Mouse (Mus musculus) Patski (cell line): ENCODE data around the gene Gm38392. TPM values are rescaled to one million over a fixed set of nuclear protein-coding genes. Genes with fewer than 3 reads are reported as not detected.

Source experiments
- ATAC-seq: fragments of 100-300 bp; one replicate; pipeline ENCODE4 v1.8.0; 2021
- CTCF ChIA-PET: fragments of 350-600 bp; sonication (Branson Sonifier 250); formaldehyde crosslinking; loops from one replicate; lab custom pipeline; 2022; ENCODE audit warnings: inconsistent platforms; lab: Charles Lee
- POLR2A ChIA-PET: fragments of 350-600 bp; sonication (Branson Sonifier 250); formaldehyde crosslinking; loops from one replicate; lab custom pipeline; 2022; ENCODE audit warnings: antibody characterized with exemption, inconsistent platforms; lab: Charles Lee
- DNase-seq: peaks from one replicate; pipeline ENCODE4 v3.0.0-alpha.2; 2011; ENCODE audit warnings: low read depth, low spot score
- H3K27me3 ChIP-seq: fragments of 371-371 bp; one replicate; pipeline ENCODE4 v1.5.1; 2021
- CTCF ChIP-seq: fragments of 100-300 bp; IDR thresholded peaks from one replicate; pipeline ENCODE4 v1.5.1; 2021
- in situ Hi-C: fragments of 300-500 bp; cut with MboI; formaldehyde crosslinking; loops from 3 replicates; pipeline ENCODE4 v1.11.1; 2018; ENCODE audit warnings: low pct_unique_long_range_greater_than_20kb, mixed read lengths
- polyA plus RNA-seq: library from polyadenylated mRNA; unstranded; gene quantifications from one replicate; pipeline ENCODE4 v1.2.3, GENCODE M21; 2021

Gm38392 gene
- polyA plus RNA-seq, 1 experiment from 2014 or later, result 0.19 TPM

DNA sequence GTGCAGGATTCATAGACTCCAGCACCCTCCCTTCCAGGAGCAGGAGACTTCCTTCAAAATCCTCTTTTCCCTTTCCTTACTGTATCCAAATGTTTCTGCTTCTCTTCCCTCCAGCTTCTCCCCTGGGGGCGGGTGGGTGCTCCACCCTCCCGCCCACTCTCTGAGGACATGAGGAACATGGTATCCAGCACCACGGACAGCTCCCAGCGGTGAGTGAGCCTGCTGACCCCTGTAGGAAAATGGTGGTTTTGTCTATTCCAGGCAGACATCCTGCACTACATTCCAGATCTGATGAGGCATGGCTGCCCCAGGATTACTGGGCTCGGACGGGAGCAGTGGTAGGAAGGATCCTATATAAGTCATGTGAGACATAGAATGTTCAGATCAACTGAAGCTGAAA, 66.2 kb downstream of the Gm38392 start:
- in situ Hi-C loops, result no loop called here
- peak; percentile 91 for DNase-seq
- CTCF ChIA-PET, result interaction anchor here (0.9 to 2.1 kb wide), 7 partner anchors 11 to 29 kb away, joined by 3 to 6 read pairs (median 5); no protein-coding TSS in a partner anchor
- ATAC-seq, result peak; percentile 81
- peaks cover 71% of the 10 kb centered on the region for H3K27me3 ChIP-seq
- no peak for TF ChIP-seq CTCF
- POLR2A ChIA-PET, result no interaction called here

DNA sequence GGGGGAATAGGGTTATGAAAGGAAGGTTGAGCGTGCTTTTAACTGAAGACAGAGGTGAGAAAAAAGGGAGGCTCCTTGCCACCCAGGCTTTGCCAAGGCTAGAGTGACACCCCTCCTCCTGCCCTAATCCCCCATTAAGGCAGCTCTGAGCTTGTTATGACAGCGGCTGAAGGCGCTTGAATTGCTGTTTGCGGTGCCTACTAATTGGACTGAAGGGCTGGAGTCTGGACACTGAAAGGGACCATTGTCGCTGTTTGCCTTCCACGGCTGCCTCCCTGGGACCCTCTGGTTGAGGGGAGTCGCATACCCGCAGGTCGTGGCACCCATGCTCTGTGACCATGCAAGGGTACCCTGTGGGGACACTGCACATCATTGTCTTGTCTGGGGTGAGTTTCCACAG, 67.1 kb downstream of the Gm38392 start:
- DNase-seq (no peak), ATAC-seq (no peak)
- in situ Hi-C loops, result no loop called here
- TF ChIP-seq CTCF, result no peak
- POLR2A ChIA-PET, result no interaction called here
- CTCF ChIA-PET, result interaction anchor here (1.2 to 1.3 kb wide), 2 partner anchors 18 to 19 kb away, joined by 3 to 4 read pairs; no protein-coding TSS in a partner anchor
- peaks cover 71% of the 10 kb centered on the region for H3K27me3 ChIP-seq

DNA sequence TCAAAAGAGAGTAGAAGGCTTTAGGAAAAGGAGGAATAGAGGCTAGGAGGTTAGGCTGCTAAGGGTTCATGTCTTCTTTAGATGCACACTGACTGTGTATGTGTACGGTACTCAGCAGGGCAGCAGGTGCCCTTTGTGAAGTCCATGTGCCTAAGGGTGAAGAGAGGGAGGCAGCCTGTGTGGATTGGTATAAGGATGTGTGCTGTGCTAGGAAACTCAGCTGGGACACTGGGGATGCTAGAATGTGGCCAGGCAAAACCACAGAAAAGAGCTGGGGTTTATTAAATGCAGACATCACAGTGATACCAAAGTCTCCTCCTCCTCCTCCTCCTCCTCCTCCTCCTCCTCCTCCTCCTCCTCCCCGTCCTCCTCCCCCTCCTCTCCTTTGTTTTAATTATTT, 69.3 kb downstream of the Gm38392 start:
- ChIA-PET POLR2A (no interaction called here), CTCF (interaction anchor here (1.5 kb wide), 1 partner anchor 26 kb away, joined by 6 read pairs; no protein-coding TSS in a partner anchor)
- ATAC-seq (no peak), DNase-seq (no peak)
- H3K27me3 ChIP-seq, result peaks cover 78% of the 10 kb centered on the region
- in situ Hi-C loops, result no loop called here
- no peak for TF ChIP-seq CTCF

DNA sequence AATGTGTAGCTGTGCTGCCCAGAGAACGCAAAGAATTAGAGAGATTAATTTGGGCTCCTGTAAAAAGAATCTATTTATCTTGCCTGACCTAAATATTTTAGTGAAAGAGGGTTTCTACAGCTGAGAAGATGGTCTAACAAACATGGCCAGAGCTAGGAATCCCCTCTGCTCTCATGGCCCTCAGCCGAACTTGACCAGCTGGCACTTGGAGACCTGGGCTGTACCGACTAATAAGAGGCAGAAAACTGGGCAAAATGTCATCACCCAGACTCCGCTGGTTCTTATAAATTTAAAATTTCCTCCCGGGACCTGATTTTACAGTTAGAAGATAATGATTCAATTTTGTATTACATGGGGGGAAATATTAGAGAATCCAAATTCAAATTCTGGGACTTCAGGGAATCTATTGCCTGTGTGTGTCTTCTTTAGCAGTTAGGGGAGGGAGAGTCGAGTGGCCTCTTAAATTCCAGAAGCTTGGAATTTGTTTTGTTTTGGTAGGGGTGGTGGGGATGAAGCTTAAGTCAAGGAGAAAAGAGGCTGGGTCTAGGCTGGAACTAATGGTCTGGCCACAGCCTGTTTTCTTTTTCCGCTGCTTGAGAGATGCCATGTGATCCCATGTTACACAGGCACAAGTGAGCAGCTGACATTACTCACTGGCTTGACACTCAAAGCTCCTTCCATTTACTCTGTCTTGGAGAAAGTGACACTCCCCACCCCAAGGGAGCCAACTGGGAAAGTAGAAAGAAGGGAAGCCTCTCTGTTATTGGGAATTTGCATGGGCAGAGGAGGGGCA, 70.3 kb downstream of the Gm38392 start:
- DNase-seq (no peak), ATAC-seq (no peak)
- ChIA-PET CTCF (interaction anchor here (1.5 to 2.0 kb wide), 2 partner anchors 21 to 26 kb away, joined by 5 to 6 read pairs; no protein-coding TSS in a partner anchor), POLR2A (no interaction called here)
- H3K27me3 ChIP-seq, result peaks cover 84% of the 10 kb centered on the region
- TF ChIP-seq CTCF, result no peak
- in situ Hi-C loops, result no loop called here

GRCm38 (mm10) chr3:88216116-88216515, 70.9 kb downstream of the Gm38392 start:
- DNase-seq (no peak), ATAC-seq (no peak)
- POLR2A ChIA-PET, result no interaction called here
- no peak for TF ChIP-seq CTCF
- in situ Hi-C loops, result no loop called here
- H3K27me3 ChIP-seq, result peaks cover 90% of the 10 kb centered on the region
- CTCF ChIA-PET, result interaction anchor here (2.0 kb wide), 1 partner anchor 21 kb away, joined by 5 read pairs; no protein-coding TSS in a partner anchor

DNA sequence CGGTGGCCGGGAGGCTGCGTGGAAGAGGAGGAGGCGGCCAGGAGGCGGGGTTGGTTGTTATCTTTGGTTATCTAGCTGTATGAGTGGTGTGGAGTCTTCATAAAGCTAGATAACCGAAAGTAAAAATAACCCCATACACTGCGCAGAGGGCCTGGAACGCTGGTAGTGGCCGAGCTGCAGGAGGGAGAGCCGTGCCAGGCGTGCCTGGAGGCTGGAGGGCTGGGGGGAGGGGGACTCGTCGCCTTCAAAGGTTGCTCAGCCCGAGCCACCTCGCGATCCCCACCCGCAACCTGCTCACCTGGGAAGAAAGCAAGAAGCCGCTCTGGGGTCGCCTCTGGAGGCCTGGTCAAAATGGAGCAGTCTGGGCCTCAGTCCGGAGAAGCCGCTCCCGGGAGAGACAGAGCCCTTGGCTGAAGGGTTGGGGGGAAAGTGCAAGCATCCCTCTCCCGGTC, 71.4 kb downstream of the Gm38392 start:
- no peak for DNase-seq
- in situ Hi-C loops, result no loop called here
- POLR2A ChIA-PET, result no interaction called here
- no peak for TF ChIP-seq CTCF
- H3K27me3 ChIP-seq, result peaks cover 93% of the 10 kb centered on the region
- ATAC-seq, result no peak
- CTCF ChIA-PET, result interaction anchor here (2.0 kb wide), 1 partner anchor 22 kb away, joined by 5 read pairs; no protein-coding TSS in a partner anchor

GRCm38 (mm10) chr3:88214971-88215552, 71.9 kb downstream of the Gm38392 start:
- H3K27me3 ChIP-seq, result peaks cover 93% of the 10 kb centered on the region
- TF ChIP-seq CTCF, result no peak
- POLR2A ChIA-PET, result no interaction called here
- DNase-seq (no peak), ATAC-seq (no peak)
- CTCF ChIA-PET, result interaction anchor here (2.0 kb wide), 1 partner anchor 22 kb away, joined by 5 read pairs; no protein-coding TSS in a partner anchor
- in situ Hi-C loops, result no loop called here

DNA sequence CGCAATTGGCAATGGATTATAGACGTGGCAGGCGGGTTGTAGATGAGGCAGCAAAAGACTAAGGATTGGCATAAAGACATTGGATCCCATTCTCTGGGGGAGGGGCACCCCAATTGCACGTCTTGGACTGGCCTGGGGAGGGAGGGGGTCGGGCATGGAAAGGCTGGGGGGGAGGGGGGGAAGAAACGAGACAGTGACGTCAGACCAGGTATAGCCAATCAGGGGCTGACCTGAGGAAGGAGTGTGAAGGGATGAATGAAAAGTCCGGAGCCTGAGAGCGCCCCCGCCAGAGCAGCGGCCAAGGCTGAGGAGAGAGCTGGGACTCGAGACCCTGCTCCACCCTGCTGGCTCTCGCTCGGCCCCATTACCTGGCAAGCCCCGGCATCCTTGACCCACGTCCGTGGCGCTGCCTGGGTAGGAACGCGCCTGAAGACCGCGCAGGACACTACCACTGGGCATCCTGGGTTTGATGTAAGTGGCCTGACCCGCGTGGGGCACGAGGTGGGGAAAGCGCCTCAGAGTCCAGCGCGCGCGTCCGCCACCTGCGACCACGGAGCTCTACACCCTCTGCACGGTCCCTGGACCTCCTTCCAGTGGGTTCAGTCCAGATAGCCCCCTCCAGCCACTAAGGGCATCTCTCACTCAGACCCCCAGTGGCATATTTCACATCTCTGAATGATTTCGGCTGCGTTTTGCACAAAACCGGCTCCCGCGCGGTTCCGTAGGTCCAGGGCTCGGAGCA, 72.6 kb downstream of the Gm38392 start:
- CTCF ChIA-PET, result no interaction called here
- POLR2A ChIA-PET, result no interaction called here
- ATAC-seq, result no peak
- in situ Hi-C loops, result no loop called here
- peaks cover 91% of the 10 kb centered on the region for H3K27me3 ChIP-seq
- DNase-seq, result no peak
- no peak for TF ChIP-seq CTCF

DNA sequence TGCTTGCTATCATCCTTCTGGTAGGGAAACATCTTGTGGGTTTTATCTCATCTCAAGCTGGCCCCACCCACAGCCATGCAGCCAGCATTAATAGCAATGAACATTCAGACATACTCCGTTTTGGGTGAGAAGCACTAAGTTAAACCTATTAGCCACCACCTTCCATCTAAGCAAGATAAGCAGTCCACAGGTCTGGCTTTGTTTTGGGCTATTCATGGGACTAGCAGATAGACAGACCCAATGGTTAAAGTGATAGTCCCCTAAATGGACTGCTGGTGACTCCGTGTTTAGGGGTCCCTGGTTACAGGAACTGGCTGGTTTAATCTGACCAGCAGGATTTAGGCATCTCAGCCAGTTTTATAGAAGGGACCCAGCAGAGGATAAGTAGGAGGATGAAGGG, 74.0 kb downstream of the Gm38392 start:
- ChIA-PET POLR2A (no interaction called here), CTCF (interaction anchor here (1.5 kb wide), 1 partner anchor 11 kb away, joined by 4 read pairs; no protein-coding TSS in a partner anchor)
- no peak for ATAC-seq
- H3K27me3 ChIP-seq, result peaks cover 89% of the 10 kb centered on the region
- in situ Hi-C loops, result no loop called here
- no peak for TF ChIP-seq CTCF
- no peak for DNase-seq

DNA sequence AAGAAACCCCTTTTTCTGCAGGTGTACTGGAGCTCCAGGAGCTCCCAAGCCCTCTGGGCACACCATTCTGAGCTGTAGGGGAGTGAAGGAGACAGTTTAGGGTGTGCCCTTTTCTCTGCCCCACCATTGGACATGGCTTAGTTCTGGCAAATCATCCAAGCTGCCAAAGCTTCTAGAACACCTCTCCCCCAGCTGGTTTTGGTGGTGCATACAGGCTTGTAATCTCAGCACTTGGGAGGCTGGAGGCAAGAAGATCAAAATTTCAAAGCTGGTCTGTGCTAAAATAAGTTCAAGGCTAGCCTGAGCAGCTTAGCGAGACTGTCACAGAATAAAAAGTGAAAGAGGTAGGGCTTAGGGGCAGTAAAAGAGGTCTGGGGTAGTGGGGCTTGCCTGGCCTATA, 74.7 kb downstream of the Gm38392 start:
- TF ChIP-seq CTCF, result no peak
- in situ Hi-C loops, result no loop called here
- POLR2A ChIA-PET, result no interaction called here
- DNase-seq, result no peak
- ATAC-seq, result no peak
- CTCF ChIA-PET, result interaction anchor here (1.1 to 1.5 kb wide), 2 partner anchors 10 to 20 kb away, joined by 4 read pairs; no protein-coding TSS in a partner anchor
- peaks cover 84% of the 10 kb centered on the region for H3K27me3 ChIP-seq
